In genomic region chr4:97102752-97103052, GRCm38 (mm10) we compare ENCODE assay signal across 27 mouse cellular contexts.
"Had no signal": no experiment of that assay in that cellular context is flagged by ENCODE, and none has a peak within 500 bp of the region (broad histone marks: within the 10 kb centered on the region; RNA-seq: fewer than 3 reads in every experiment).

No protein-coding gene starts in this region.

- H3K36me3 ChIP-seq: embryonic facial prominence, embryonic 10.5 days; embryonic facial prominence, embryonic 12.5 days; embryonic facial prominence, embryonic 13.5 days; embryonic facial prominence, embryonic 15.5 days; forebrain, embryonic 10.5 days; forebrain, embryonic 12.5 days; forebrain, embryonic 15.5 days had no signal

- DNase-seq: cerebellum, adult 18-20 months; cerebellum, adult 2 months; cerebellum, adult 8-10 months; cerebellum, adult 9-10 months; cerebellum, adult 9-11 months; cerebellum, postnatal 10 days; cerebellum, postnatal 14 days; cerebellum, postnatal 25 days; cerebellum, postnatal 36 days; forebrain, postnatal 0 days; gastrocnemius, adult 2 months; gastrocnemius, postnatal 10 days; gastrocnemius, postnatal 14 days; gastrocnemius, postnatal 25 days; gastrocnemius, postnatal 36 days; heart, adult 18-20 months had no signal

- H3K9ac ChIP-seq: embryonic facial prominence, embryonic 12.5 days; embryonic facial prominence, embryonic 13.5 days; embryonic facial prominence, embryonic 15.5 days; forebrain, embryonic 12.5 days; forebrain, embryonic 13.5 days; forebrain, embryonic 15.5 days; forebrain, postnatal 0 days had no signal

- H3K4me1 ChIP-seq: embryonic facial prominence, embryonic 12.5 days; embryonic facial prominence, embryonic 13.5 days; embryonic facial prominence, embryonic 15.5 days; forebrain, embryonic 13.5 days; forebrain, embryonic 15.5 days had no signal

- ATAC-seq: forebrain, embryonic 13.5 days; forebrain, embryonic 14.5 days; forebrain, embryonic 15.5 days; forebrain, embryonic 16.5 days; forebrain, postnatal 0 days had no signal

- H3K27ac ChIP-seq: embryonic facial prominence, embryonic 10.5 days; embryonic facial prominence, embryonic 12.5 days; embryonic facial prominence, embryonic 13.5 days; embryonic facial prominence, embryonic 15.5 days; forebrain, embryonic 10.5 days; forebrain, embryonic 12.5 days; forebrain, embryonic 13.5 days; forebrain, embryonic 15.5 days; gastrocnemius, adult 2 months had no signal

- H3K4me3 ChIP-seq: embryonic facial prominence, embryonic 10.5 days; embryonic facial prominence, embryonic 12.5 days; embryonic facial prominence, embryonic 13.5 days; embryonic facial prominence, embryonic 15.5 days; erythroblast, embryonic 14.5 days; forebrain, embryonic 10.5 days; forebrain, embryonic 12.5 days; forebrain, embryonic 13.5 days; forebrain, embryonic 15.5 days; gastrocnemius, adult 2 months had no signal

- H3K9me3 ChIP-seq: embryonic facial prominence, embryonic 10.5 days; embryonic facial prominence, embryonic 12.5 days; embryonic facial prominence, embryonic 13.5 days; embryonic facial prominence, embryonic 15.5 days; forebrain, embryonic 10.5 days; forebrain, embryonic 12.5 days; forebrain, embryonic 13.5 days; forebrain, embryonic 15.5 days had no signal

- H3K27me3 ChIP-seq: embryonic facial prominence, embryonic 12.5 days; embryonic facial prominence, embryonic 13.5 days; embryonic facial prominence, embryonic 15.5 days; forebrain, embryonic 12.5 days; forebrain, embryonic 13.5 days; forebrain, embryonic 15.5 days had no signal

- H3K4me2 ChIP-seq: embryonic facial prominence, embryonic 12.5 days; embryonic facial prominence, embryonic 13.5 days; embryonic facial prominence, embryonic 15.5 days; forebrain, embryonic 12.5 days; forebrain, embryonic 13.5 days; forebrain, embryonic 15.5 days had no signal
